Mouse (Mus musculus): ENCODE results near the gene Tsku. TPM values are rescaled to one million over a fixed set of nuclear protein-coding genes. Genes with fewer than 3 reads are reported as not detected.

The Tsku gene
- polyA plus RNA-seq, 1 experiment = 1.2 TPM

DNA sequence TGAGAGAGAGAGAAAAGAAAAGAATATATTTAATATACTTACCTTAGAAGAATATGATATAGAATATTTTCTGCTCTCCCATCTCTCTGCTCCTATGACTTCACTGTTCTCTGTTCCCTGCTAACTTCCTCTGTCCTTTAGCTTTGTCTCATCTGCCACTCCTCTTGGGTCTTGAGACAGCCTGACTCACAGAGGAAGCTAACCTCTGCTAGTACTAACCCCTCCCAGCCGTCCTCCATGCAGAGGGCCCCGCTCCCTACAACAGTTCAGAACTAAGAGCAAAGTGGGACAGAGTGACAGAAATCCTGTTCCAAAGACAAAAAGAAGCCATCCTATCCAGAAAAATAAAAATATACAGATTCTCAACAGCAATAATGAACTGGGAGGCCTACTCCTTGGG lies 40.0 kb downstream of the Tsku start, which contains the start of gene Acer3:
Gene Acer3 (minus strand): TSS at position 126 of the 400 bp plus-strand sequence.
- Histone ChIP-seq H3K9me3 (no peaks in the 10 kb centered on the region), H3K27me3 (replicated peaks) (peaks cover 14% of the 10 kb centered on the region), H3K4me1 (peaks cover 38% of the 10 kb centered on the region), H3K4me3 (replicated peaks) (peak within 1 kb of the TSS; percentile 40), H3K36me3 (replicated peaks; ENCODE audit: low read length) (no peaks in the 10 kb centered on the region)
- no peak for TF ChIP-seq GATA1 (IDR thresholded peaks at IDR 0.05; ENCODE audit: borderline replicate concordance, low read length)
- TF ChIP-seq FLI1 (IDR thresholded peaks at IDR 0.05; ENCODE audit: low read length) = no peak

DNA sequence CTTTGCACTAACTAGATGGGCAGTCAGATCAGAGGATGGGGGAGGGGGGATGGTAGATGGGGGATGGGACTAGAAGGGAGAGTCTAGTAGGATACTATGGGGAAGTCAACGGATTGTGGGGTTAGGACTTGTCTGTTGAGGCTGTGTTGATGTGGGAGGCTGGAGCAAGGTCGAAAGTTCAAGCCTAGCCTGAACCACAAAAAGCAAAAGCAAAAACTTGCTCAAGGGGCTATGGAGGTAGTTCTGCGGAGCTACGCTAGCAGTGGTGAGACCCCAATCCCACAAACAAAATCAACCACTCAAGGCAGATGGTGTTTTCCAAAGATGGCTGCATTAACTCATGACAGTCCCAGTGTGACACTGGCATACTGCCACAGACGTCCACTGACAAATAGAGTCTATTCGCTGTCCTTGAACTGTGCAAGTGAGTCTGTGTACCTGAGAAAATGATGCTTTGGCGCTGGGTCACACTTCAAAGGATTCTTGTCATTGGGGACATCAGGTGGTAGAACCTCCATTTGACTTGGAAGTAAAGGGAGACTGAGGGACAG lies 41.0 kb downstream of the Tsku start:
- Histone ChIP-seq H3K4me1 (peaks cover 38% of the 10 kb centered on the region), H3K27me3 (replicated peaks) (peaks cover 14% of the 10 kb centered on the region), H3K9me3 (no peaks in the 10 kb centered on the region), H3K36me3 (replicated peaks; ENCODE audit: low read length) (no peaks in the 10 kb centered on the region), H3K4me3 (replicated peaks) (peak overlapping the region; percentile 40)
- no peak for TF ChIP-seq FLI1 (IDR thresholded peaks at IDR 0.05; ENCODE audit: low read length)
- no peak for TF ChIP-seq GATA1 (IDR thresholded peaks at IDR 0.05; ENCODE audit: borderline replicate concordance, low read length)

DNA sequence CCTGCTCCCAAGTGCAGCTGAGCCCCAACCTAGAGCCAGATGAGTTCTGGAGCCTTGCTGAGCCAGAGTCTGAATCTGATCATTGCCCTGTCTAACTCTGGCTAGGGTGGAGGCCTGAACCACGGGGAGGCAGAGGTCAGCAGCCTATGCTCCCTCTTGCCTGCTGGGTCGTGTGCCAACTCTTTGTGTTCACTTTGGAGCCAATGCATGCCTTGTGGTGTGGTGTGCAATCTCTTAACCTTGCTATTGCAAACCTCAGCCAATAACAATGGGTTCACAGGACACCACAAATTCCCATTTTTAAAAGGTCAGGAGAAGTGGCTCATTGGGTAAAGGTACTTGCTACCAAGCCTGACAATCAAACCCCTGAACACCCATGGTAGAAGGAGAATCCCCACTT lies 44.6 kb downstream of the Tsku start:
- peaks cover 28% of the 10 kb centered on the region for H3K27me3 ChIP-seq (replicated peaks)
- no peaks in the 10 kb centered on the region for H3K9me3 ChIP-seq
- peaks cover 31% of the 10 kb centered on the region for H3K4me1 ChIP-seq
- no peak for TF ChIP-seq FLI1 (IDR thresholded peaks at IDR 0.05; ENCODE audit: low read length)
- TF ChIP-seq GATA1 (IDR thresholded peaks at IDR 0.05; ENCODE audit: borderline replicate concordance, low read length) = no peak
- no peak overlapping the region for H3K4me3 ChIP-seq (replicated peaks)
- no peaks in the 10 kb centered on the region for H3K36me3 ChIP-seq (replicated peaks; ENCODE audit: low read length)

DNA sequence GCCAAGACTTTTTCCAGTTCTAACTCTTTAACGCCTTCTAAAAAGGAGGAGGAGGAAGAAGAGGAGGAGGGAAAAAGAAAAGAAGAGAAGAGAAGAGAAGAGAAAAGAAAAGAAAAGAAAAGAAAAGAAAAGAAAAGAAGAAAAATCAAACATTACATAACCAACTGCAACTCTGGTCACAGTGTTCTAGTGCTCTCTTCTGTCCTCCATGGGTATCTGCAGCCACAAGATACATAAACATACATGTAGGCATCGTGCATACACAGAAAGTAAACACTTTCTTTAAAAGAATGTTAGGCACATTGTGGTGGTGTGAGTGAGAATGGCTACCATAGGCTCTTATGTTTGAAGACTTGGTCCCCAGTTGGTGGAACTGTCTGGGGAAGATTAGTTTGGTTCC lies 46.0 kb downstream of the Tsku start:
- peaks cover 28% of the 10 kb centered on the region for H3K27me3 ChIP-seq (replicated peaks)
- H3K4me1 ChIP-seq = peaks cover 23% of the 10 kb centered on the region

DNA sequence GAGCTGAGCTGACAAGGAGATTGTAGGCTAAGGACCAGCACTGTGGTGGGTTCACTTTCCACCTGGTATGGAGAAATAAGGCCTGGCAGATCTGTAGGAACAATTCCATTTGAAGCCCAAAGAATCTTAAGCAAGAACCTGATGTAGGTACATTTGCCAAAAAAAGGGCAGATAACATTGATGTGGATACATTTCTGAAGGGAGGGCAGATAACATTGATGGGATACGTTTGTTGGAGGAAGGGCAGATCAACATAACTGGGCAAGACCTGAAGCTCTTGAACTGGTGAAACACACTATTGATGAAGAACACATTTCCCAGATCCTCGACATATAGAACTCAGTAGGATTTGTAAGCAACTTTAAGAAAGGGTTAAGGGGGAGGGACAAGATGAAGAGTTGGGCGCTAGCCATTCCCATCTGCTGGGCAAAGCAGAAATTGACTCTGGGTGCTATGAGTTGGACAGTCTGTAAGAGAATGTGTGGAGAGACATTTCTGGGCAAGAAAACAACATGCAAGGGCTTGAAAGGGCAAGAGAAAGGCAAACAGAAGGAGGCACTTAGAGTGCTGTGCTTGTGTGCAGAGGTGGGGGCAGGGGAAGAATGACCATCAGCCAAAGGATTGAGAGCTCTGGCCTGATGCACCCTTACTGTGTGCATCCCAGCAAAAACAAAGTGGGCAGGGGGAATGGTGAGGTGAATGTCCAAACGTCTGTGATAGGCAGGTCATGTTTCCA lies 48.8 kb downstream of the Tsku start:
- Histone ChIP-seq H3K36me3 (replicated peaks; ENCODE audit: low read length) (no peaks in the 10 kb centered on the region), H3K9me3 (no peaks in the 10 kb centered on the region), H3K4me3 (replicated peaks) (no peak overlapping the region), H3K27me3 (replicated peaks) (peaks cover 24% of the 10 kb centered on the region), H3K4me1 (peaks cover 35% of the 10 kb centered on the region)
- TF ChIP-seq GATA1 (IDR thresholded peaks at IDR 0.05; ENCODE audit: borderline replicate concordance, low read length) (no peak), FLI1 (IDR thresholded peaks at IDR 0.05; ENCODE audit: low read length) (no peak)

More for the DNA sequence above, 46.0 kb downstream of the Tsku start:
- H3K4me3 ChIP-seq (replicated peaks) = no peak overlapping the region
- no peaks in the 10 kb centered on the region for H3K9me3 ChIP-seq
- TF ChIP-seq GATA1 (IDR thresholded peaks at IDR 0.05; ENCODE audit: borderline replicate concordance, low read length) (no peak), FLI1 (IDR thresholded peaks at IDR 0.05; ENCODE audit: low read length) (no peak)
- no peaks in the 10 kb centered on the region for H3K36me3 ChIP-seq (replicated peaks; ENCODE audit: low read length)

DNA sequence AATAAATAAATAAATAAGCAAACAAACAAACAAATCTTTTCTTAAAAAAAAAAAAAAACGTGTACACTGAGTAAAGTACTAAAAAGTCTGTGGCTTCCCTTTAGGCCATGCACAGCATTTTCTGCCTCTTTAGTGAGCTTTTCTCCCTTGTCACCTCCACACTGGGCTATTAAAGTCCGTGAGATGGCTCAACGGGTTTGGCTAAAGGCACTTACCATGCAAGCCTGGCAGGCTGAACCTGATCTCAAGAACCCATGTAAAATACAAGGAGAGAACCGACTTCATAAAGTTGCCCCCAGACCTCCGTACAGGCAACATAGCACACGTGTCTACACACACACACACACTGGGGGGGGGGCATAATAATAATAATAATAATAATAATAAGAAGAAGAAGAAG lies 50.9 kb downstream of the Tsku start:
- H3K27me3 ChIP-seq (replicated peaks) = peaks cover 18% of the 10 kb centered on the region
- H3K36me3 ChIP-seq (replicated peaks; ENCODE audit: low read length) = no peaks in the 10 kb centered on the region
- H3K9me3 ChIP-seq = no peaks in the 10 kb centered on the region
- H3K4me3 ChIP-seq (replicated peaks) = no peak overlapping the region
- peaks cover 36% of the 10 kb centered on the region for H3K4me1 ChIP-seq
- TF ChIP-seq FLI1 (IDR thresholded peaks at IDR 0.05; ENCODE audit: low read length) (no peak), GATA1 (IDR thresholded peaks at IDR 0.05; ENCODE audit: borderline replicate concordance, low read length) (no peak)

GRCm38 (mm10) chr7:98309219-98310030 lies 51.7 kb downstream of the Tsku start:
- Histone ChIP-seq H3K36me3 (replicated peaks; ENCODE audit: low read length) (no peaks in the 10 kb centered on the region), H3K4me1 (peaks cover 36% of the 10 kb centered on the region), H3K4me3 (replicated peaks) (peak overlapping the region; percentile 97), H3K9me3 (no peaks in the 10 kb centered on the region), H3K27me3 (replicated peaks) (peaks cover 13% of the 10 kb centered on the region)
- TF ChIP-seq GATA1 (IDR thresholded peaks at IDR 0.05; ENCODE audit: borderline replicate concordance, low read length) (no peak), FLI1 (IDR thresholded peaks at IDR 0.05; ENCODE audit: low read length) (no peak)

GRCm38 (mm10) chr7:98308607-98309218 lies 52.4 kb downstream of the Tsku start:
- TF ChIP-seq FLI1 (IDR thresholded peaks at IDR 0.05; ENCODE audit: low read length) (no peak), GATA1 (IDR thresholded peaks at IDR 0.05; ENCODE audit: borderline replicate concordance, low read length) (no peak)
- peaks cover 10% of the 10 kb centered on the region for H3K27me3 ChIP-seq (replicated peaks)

DNA sequence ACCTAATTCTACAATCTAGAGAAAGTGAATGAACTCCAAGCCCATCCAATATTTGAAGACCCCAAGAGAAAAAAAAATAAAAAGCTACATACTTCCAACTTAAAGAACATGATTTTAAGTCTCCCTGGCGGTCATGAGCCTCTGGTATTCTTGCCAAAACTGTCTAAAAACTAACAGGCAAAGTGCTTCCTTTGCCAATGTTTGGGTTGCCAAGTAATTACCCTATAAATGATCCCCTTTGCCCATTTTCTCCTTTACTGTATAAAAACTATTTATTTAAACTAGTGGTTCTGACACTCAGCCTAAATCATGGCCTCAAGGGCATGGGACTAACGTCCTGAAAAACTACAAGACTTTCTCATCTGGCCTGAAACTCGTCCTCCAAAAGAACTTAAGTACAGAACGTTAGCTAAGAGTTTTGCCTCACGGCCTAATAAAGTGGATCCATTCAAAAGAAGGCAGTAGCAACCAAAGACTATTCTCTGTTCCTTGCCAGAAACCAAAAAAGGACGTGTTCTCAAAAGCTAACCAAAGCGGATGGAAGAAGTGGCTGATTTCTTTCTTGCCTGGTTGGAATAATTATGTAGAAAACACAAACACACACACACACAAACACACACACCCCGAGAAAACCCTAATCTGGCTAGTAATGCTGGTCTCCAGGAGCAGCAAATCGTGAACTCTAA lies 53.1 kb downstream of the Tsku start:
- TF ChIP-seq FLI1 (IDR thresholded peaks at IDR 0.05; ENCODE audit: low read length) (no peak), GATA1 (IDR thresholded peaks at IDR 0.05; ENCODE audit: borderline replicate concordance, low read length) (no peak)

More at GRCm38 (mm10) chr7:98308607-98309218, 52.4 kb downstream of the Tsku start:
- no peaks in the 10 kb centered on the region for H3K9me3 ChIP-seq
- H3K4me1 ChIP-seq = peaks cover 31% of the 10 kb centered on the region
- no peaks in the 10 kb centered on the region for H3K36me3 ChIP-seq (replicated peaks; ENCODE audit: low read length)
- H3K4me3 ChIP-seq (replicated peaks) = peak overlapping the region; percentile 97

More for the DNA sequence above, 53.1 kb downstream of the Tsku start:
- H3K27me3 ChIP-seq (replicated peaks) = peaks cover 7% of the 10 kb centered on the region
- peak overlapping the region; percentile 97 for H3K4me3 ChIP-seq (replicated peaks)
- peaks cover 26% of the 10 kb centered on the region for H3K4me1 ChIP-seq
- H3K36me3 ChIP-seq (replicated peaks; ENCODE audit: low read length) = no peaks in the 10 kb centered on the region
- no peaks in the 10 kb centered on the region for H3K9me3 ChIP-seq

All from megakaryocyte, embryonic 14.5 days (primary cell).